Mouse (Mus musculus): Measurements from ENCODE around the gene Nphp1. TPM values are rescaled to one million over a fixed set of nuclear protein-coding genes. Genes with fewer than 3 reads are reported as not detected.
A peak's percentile ranks its signal among the peaks of the same experiment; 100 is the strongest.

Gene Nphp1
- total RNA-seq, 2 experiments from 2014 or later: 19.0 to 23.6 TPM

GRCm38 (mm10) chr2:127751849-127752610 is 36.7 kb downstream of the Nphp1 start:
- DNase-seq: no peak
- intact Hi-C loops (cut with DNase I): no loop called here

- DNase-seq: no peak
- intact Hi-C loops (cut with DNase I): no loop called here
Observed at GRCm38 (mm10) chr2:127749376-127749775, 39.3 kb downstream of the Nphp1 start.

GRCm38 (mm10) chr2:127748316-127748715 is 40.4 kb downstream of the Nphp1 start:
- no peak for DNase-seq
- intact Hi-C loops (cut with DNase I): no loop called here

- intact Hi-C loops (cut with DNase I): no loop called here
- DNase-seq: no peak
Observed at GRCm38 (mm10) chr2:127742637-127743036, 46.1 kb downstream of the Nphp1 start.

- intact Hi-C loops (cut with DNase I): no loop called here
- DNase-seq: no peak
Observed at GRCm38 (mm10) chr2:127740756-127741519, 47.8 kb downstream of the Nphp1 start.

GRCm38 (mm10) chr2:127737885-127738284 is 50.8 kb downstream of the Nphp1 start:
- intact Hi-C loops (cut with DNase I): no loop called here
- DNase-seq: no peak

DNA sequence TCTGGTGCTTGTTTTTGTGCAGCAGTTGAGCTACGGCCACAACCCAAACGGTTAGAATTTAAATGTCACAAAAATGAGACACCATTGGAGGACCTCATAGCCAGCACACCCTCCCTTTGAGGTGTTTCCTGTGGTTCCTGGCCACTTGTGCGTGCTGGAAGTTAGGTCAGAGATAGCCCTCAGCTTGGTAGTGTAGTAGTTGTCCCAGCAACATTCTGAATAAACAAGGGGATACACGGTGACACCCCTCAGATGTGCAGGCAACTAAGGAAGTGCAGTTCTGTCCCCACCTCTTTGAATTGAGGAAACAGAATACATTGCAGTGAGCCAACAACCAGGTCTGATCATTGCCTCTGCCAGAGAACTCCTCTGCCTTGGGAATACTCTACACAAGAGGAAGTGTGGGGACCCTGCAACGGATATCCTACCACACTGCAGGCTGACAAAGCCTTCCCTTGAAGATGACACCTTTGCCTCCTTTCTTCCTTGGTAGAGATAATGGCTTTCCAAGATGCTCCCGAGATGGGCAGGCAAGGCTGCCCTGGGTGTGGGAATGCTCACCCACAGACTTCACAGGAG is 52.0 kb downstream of the Nphp1 start:
- DNase-seq: no peak
- intact Hi-C loops (cut with DNase I): no loop called here

GRCm38 (mm10) chr2:127735512-127736145 is 53.1 kb downstream of the Nphp1 start:
- DNase-seq: no peak
- intact Hi-C loops (cut with DNase I): no loop called here

GRCm38 (mm10) chr2:127734889-127735288 is 53.8 kb downstream of the Nphp1 start:
- no peak for DNase-seq
- intact Hi-C loops (cut with DNase I): no loop called here

- no peak for DNase-seq
- intact Hi-C loops (cut with DNase I): no loop called here
Observed at GRCm38 (mm10) chr2:127730301-127730997, 58.2 kb downstream of the Nphp1 start.

DNA sequence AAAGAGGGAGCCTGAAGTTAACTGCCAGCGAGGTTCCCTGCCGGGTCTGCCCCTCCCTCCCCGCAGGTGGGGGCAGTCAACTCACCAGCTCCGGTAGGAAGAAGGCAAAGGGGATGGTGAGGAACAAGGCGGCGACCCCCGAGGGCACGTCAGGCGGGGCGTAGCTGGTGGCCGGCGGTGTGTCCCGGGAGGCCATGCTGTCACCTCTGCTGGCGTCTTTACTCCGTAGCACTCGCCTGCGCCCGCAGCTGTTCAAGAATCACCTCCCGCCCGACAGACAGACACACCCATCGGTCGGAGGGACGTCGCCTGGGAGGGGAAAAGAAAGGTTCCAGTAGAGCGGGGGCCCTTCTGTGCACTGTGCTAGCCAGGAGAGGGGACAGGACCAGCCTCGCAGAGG is 59.0 kb downstream of the Nphp1 start, which contains the start of gene Mall:
Mall (minus strand) TSS at position 262 of the 400 bp plus-strand sequence.
- no peak for DNase-seq

DNA sequence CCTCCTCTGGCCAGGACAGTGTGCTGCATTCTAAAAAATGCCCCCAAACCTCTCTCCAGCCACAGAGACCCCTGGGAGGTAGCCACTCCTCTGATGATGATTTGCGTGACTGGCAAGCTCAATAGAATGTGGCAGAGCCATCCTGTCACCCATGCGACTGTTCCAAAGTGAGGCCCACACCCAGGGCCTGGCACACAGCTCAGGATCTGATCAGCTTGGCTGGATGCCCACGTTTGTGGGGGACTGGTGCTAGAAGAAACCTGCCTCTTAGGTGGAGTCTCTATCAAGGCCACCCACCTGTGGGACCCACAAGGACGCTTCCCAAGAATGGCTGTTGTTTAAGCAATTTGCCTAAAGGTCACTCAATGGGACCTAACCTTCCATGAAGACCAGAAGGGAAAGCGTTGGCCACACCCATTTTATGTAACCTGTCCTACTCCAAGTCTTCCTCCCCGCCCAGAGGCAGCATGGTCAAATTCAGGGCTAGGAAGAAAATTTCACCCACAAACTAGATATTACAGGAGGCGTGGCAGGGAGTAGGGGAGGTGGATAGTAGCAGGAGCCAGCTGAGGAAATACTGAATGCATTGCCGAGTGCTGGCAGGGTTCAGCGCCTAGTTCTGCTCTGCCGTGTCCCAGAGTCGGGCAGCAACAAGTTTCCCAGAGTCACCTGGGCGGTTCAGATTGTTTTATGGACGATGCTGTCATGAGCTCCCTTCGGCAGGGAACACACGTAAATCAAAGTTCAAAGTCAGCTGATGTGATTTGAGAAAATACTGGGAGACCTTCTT is 59.8 kb downstream of the Nphp1 start:
- no peak for DNase-seq
- intact Hi-C loops (cut with DNase I): no loop called here

More for the DNA sequence above, 59.0 kb downstream of the Nphp1 start, which contains the start of gene Mall:
- intact Hi-C loops (cut with DNase I): no loop called here

DNA sequence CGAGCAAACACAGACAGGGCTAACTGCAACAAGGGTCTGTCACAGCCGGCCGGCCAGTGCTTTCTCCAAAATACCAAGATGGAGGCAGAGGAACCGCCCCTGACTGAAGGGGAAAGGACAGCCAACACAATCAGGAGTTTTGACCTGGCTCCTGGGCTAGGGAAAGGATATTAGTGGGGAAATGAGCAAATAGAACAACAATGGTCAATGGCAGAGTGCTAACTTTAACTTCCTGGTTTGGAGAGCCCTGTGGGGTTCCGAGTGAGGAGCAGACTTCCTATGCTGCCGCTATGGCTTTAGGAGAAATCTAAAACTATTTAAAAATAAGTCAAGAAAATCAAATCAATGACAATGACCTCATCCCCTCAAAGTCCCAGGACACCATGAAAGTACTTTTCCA is 60.6 kb downstream of the Nphp1 start:
- no peak for DNase-seq

GRCm38 (mm10) chr2:127723193-127723592 is 65.5 kb downstream of the Nphp1 start:
- intact Hi-C loops (cut with DNase I): no loop called here
- no peak for DNase-seq

More for the DNA sequence above, 60.6 kb downstream of the Nphp1 start:
- intact Hi-C loops (cut with DNase I): no loop called here

DNA sequence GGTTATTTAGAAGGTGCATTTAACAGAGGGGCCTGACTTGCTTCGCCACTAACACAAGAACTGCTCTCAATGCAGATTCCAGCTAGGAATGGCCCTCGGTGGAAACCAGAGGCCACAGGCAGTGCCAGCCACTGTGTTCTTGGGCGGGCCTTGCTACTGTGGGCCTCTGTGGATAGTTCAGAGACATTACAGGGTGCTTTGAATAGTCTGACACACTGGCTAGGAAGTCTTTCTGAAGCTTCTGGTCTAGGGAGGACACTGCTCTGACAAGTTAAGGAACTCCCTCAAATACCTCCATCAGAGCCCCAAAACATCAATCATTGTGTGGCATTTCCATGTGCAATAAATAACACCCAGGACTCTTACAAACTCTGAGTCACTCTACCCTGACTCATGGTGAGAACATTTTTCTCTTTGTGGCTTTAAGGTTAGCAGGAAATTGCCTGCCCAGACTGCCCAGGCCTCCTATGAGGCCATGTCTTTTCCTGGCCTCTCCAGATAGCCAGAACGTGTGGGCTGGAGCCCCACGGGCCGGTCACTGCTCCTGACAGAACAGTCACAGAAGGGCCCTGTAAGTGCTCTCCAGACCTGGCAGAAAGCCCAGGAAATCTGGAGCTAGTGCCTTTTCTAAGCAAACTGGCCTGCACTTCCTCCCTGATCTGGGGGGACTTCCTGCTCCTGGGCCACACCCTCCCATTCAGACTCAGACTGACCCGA is 66.4 kb downstream of the Nphp1 start:
- peak; percentile 22 to 57 for DNase-seq
- intact Hi-C loops (cut with DNase I): no loop called here

DNA sequence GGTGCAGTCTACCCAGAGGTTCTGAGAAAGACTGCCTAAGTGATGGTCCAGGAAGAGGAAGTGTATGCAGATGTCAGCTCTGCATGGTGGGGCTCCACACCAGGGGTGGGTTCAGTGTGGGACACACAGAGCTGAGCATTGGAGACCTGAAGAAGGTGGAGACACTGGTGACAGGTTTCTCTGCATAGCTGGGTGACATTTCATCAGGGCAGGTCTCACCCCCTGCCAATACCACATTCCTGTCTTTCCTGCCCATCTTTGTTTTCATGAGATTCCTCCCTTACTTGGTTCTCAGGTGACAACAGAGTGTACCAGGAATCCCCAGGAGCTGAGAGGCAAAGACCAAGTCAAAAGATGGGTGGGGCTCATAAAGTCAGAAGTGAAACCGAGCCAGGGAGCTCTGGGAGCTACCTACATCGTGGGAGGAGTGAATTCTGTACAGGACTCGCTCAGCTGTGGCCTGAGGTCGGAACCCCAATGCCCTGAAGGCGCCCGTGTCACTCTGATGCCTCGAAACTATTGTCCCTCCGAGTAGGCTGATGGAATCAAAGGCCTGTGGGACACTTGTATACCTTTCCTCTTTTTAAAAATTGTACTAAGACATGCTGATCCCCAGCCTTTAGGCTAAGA is 69.7 kb downstream of the Nphp1 start:
- DNase-seq: no peak
- intact Hi-C loops (cut with DNase I): no loop called here

- DNase-seq: no peak
Observed at GRCm38 (mm10) chr2:127714726-127715125, 74.0 kb downstream of the Nphp1 start.

GRCm38 (mm10) chr2:127708792-127709191 is 79.9 kb downstream of the Nphp1 start:
- intact Hi-C loops (cut with DNase I): no loop called here

More at GRCm38 (mm10) chr2:127714726-127715125, 74.0 kb downstream of the Nphp1 start:
- intact Hi-C loops (cut with DNase I): no loop called here

More at GRCm38 (mm10) chr2:127708792-127709191, 79.9 kb downstream of the Nphp1 start:
- DNase-seq: no peak

All from gastrocnemius, postnatal 36 days (tissue).